Mouse (Mus musculus) cerebellum, adult 2 months (tissue): ENCODE results near the gene Tmem270.

Experiments
- CTCF ChIP-seq: fragments of 200-500 bp; IDR thresholded peaks from 2 replicates; pipeline ENCODE4 v1.5.1; 2011; ENCODE audit warnings: low read depth, mild to moderate bottlenecking, control low read depth, low read length, moderate library complexity, borderline replicate concordance; ENCODE audit not compliant: insufficient read depth
- POLR2A ChIP-seq: fragments of 200-500 bp; IDR thresholded peaks from 2 replicates; pipeline ENCODE4 v1.6.1; 2011; ENCODE audit warnings: low read length, control low read depth, borderline replicate concordance; ENCODE audit not compliant: insufficient read depth

- TF ChIP-seq CTCF (no peak), POLR2A (no peak)
Measured at GRCm38 (mm10) chr5:134883077-134883476, 23.5 kb downstream of the Tmem270 start.
